Mouse (Mus musculus) 3T3-L1 (cell line): ENCODE data around the gene Smg6.

Experiments used
- DNase-seq: peaks from one replicate; pipeline ENCODE4 v3.0.0-alpha.2; 2015; ENCODE audit warnings: low read depth, low spot score

Smg6 gene

GRCm38 (mm10) chr11:75190905-75191441 lies 265.4 kb downstream of the Smg6 start, which contains the start of gene Dph1:
TSS of gene Dph1 (minus strand) at chr11:75191241.
- no peak for DNase-seq

DNA sequence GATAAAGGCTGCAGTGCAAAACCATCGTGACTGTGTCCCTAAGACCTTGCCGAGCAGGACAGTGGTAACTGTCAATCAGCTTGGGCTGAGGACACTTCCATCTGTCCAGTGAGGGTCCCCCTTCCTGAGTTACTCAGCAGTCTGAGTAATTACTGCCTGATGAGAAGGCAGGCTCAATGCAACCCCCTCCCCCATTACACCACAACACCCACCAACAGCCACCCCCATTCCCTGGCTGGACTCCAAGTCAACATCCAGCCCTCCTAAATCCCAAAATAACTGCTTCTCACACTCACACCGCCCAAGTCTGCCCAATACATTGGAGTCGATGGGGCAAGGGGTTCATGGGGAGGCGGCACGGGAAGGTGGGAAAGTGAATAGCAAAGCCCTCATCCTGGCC lies 266.2 kb downstream of the Smg6 start:
- DNase-seq, result no peak

GRCm38 (mm10) chr11:75192336-75193214 lies 267.0 kb downstream of the Smg6 start:
- peak; percentile 85 for DNase-seq

DNA sequence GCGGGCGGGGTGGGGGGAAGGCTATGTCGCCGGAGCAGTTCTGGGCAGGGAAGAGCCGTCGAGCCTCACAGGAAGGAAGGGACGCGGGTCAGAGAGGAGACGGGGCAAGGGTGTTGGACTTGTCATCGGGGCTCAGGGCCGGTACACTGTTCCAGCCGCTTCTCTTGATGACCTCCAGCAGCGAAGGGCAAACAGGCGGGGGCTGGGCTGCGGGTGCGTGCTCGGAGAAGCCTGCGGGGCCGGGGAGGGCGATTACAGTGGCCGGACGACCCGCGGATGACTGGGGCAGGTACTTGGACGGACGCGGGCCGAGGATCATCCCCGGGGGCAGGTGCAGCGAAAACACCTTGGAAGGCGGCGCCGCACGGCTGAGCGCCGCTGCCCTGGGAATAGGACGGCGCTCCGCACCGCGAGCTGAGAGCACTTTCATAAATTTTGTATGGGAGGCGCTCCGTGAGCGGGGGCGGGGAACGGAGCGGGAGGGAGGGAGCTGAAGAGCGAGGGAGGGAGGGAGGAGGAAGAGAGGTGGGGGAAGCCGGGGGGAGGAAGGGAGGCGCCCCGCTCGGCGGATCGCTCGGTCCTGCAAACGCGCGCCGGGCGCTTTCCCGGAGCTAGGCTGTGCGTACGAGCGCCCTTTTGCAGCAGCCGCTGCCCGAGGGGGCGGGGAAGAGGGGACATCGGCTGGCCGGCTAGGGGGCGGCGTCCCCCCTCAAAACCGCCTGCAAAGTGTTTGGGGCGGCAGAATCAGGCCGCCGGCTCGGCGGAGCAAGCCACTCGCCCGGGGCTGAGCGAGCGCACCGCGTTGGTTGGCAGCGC lies 267.8 kb downstream of the Smg6 start, which contains the start of gene Rtn4rl1:
Gene Rtn4rl1 (plus strand): TSS at position 528 of the 816 bp plus-strand sequence.
- no peak for DNase-seq

DNA sequence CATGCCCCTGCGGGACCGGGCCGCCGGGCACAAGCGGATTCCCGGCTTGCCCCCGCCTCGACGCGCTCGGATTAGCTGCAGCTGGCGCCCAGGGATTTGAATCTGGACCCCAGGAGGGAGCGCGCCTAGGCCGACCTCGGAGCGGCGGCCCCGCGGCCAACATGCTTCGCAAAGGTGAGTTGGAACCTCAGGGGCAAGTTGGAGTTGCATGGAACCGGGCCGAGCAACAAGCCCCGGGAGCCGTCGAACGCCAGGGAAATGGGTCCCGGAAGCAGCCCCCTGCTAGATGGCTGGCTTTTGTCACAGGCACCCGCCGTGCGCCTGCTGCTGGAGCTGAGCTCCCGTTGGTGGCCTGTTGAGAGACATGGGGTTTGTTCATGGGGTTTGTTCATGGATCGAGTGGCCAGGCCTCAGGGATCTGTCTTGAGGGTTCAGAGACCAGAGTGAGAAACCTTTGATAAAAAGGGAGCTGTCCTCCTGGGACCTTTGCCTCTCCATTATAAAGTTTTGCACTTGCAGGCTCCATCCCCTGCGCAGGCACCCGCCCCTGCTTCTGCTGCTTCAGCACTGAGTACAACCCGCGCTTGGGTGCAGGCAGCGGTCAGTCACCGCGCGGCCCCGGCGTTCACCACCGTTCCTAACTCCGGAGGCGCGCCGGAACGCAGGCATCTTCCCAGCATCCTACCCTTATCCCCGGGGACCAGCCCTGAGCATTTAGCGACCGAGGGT lies 268.7 kb downstream of the Smg6 start:
- no peak for DNase-seq

DNA sequence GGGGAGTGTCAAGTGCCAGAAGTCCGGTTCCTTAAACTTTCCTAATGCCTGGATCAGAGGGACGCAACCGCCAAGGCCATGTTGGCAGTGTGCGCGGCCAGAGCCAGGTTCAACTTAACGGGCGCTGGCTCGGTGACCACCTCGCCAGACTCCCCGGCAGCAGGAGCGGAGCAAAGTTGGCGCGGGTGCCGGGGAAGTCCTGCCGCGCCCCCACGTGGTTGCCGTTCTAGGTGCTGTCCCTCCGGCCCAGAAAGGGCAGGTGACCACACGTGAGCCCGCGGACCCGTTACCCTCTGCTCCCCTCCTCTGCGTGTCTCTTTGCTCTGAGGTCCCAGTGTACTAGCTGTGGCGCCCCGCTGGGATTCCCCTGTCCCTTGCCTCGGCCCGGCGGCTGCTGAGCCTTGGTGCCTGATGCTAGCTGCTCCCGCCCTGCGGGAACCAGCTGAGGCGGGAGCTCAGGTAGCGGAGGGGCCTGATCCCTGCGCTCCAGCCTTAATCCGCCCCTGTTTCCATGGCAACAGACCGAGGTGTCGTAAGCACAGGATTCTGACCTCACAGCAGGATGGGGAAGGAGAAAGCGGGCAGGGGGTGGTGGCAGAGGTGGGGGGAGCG lies 269.3 kb downstream of the Smg6 start:
- DNase-seq, result no peak

GRCm38 (mm10) chr11:75196131-75196530 lies 270.5 kb downstream of the Smg6 start:
- DNase-seq, result no peak

DNA sequence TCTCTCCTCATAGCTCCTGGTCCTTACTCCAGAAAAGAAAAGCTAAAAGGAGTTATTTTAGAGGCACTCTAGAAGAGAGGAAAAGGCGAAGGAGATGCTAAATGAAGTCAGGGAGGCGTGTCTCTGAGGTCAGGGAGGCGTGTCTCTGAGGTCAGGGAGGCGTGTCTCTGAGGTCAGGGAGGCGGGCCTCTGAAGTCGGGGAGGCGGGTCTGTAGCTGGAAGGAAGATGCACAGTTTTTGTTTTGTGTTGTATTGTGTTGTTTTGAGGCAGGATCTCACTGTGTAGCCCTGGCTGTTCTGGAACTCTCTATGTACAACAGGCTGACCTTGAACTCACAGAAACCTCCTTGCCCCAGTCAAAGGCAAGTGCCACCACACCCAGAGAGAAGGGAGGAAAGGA lies 272.3 kb downstream of the Smg6 start:
- no peak for DNase-seq

DNA sequence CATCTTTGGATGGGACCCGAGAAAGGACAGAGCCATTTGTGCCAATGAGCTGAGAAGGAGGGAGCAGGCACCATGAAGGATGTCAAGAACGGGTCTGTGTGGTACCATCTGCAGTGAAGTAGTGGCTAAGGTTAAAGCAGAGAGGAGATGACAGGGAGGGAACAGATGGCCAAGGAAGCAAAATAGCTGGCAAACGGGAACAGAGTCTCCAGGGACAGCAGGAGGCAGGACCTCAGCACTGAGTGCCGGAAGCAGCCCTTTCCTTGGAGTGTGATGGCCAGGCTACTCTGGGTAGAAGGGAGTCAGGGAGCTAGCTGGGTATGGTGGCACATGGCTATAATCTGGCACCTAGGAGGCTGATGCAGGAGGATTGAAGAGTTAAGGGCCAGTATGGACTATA lies 273.2 kb downstream of the Smg6 start:
- no peak for DNase-seq

- DNase-seq, result peak; percentile 38
Observed at GRCm38 (mm10) chr11:75199951-75200350, 274.3 kb downstream of the Smg6 start.

GRCm38 (mm10) chr11:75200935-75201334 lies 275.3 kb downstream of the Smg6 start:
- no peak for DNase-seq

DNA sequence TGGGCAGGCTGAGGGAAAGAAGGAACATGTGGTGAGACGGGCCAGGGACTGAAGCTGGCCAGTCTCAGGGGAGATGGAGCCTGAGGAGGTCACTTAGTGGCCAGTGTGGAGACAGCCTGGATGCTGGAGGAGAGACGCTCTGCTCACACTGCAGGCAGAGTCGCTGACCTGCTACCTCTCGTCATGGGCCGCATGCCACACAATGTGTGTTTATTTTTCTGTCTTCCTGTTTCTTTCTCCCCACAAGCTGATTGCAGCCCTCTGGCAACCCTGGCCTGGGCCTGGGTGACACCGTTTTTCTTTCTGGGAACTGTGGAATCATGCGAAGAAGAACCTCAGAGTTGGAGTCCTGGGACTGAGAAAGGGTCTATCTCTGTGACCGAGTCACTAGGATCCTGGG lies 276.1 kb downstream of the Smg6 start:
- no peak for DNase-seq

DNA sequence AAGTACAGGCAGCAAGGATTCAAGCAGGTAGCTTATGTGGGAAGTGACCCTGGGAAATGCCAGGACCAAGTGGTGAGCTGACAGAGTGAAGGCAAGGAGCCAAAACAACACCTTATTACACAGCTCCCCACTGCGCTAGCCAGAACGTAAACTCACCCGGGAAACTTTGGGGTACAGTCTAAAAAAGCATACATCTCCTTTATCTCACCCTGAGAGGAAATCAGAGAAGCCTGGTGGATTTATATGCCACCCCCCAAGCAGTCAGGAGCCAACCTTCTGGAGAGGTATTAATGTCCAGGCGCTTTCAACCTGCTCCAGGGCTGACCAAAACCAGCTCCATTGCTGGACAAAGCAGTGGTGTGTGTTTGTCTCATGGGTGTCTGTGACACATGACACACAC lies 278.3 kb downstream of the Smg6 start:
- no peak for DNase-seq

DNA sequence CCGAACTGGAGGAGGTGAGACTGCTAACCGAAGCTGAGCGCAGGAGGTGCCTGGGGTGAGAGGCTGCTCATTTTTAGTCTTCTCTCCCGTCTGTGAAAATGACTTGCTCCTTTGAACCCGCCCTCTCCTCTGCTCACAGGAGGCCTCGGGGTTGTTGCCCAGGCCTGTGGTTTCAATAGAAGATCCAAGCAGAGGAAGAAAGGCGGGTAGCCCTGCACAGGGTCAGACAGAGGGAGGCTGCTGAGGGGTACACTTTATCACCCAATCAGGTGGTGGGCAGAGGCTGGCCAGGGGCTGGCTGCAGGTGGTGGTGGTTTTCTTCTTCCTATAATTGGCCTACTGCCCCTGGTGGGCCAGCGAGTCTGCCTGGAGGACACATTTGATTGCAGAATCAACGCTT lies 278.8 kb downstream of the Smg6 start:
- DNase-seq, result no peak

DNA sequence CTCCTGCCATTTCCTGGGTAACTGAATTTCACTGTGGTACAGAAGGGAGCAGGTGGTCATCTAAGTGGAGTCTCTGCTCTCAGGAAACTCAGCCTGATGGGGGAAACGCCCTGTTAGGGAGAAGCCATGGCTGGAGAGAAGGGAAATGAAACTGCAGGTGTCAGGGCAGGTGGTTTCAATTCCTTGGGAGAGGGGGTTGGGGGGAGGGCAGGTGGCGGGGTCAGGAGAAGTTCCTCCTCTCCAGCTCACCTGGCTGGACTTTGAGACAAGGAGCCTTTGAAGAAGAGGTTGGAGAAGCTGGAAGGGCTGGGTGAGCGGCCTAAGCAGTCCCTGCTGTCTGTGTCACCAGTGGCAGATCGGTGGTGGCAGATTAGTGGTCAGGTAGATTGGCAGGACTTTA lies 280.7 kb downstream of the Smg6 start:
- DNase-seq, result no peak

GRCm38 (mm10) chr11:75209363-75209762 lies 283.7 kb downstream of the Smg6 start:
- no peak for DNase-seq

DNA sequence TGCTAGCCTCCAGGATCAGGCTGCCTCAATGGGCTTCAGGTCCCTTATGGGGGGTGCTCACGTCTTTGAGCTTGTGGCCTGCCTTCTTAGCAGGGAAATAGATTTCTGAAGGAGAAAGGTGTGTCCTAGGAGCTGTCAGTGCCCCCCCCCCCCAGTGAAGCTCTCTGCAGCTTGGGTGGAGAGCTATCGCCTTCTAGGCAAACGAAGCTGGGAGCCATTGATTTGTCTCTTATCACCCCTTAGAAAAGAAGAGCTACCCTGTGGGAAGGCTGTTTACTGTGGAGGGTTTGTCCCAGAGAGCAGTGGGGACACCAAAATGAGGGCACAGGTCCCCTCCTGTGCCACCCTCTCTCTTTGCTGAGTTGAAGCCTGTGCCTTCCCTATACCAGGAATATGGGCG lies 284.5 kb downstream of the Smg6 start:
- DNase-seq, result no peak

- no peak for DNase-seq
Observed at GRCm38 (mm10) chr11:75210755-75211154, 285.1 kb downstream of the Smg6 start.

DNA sequence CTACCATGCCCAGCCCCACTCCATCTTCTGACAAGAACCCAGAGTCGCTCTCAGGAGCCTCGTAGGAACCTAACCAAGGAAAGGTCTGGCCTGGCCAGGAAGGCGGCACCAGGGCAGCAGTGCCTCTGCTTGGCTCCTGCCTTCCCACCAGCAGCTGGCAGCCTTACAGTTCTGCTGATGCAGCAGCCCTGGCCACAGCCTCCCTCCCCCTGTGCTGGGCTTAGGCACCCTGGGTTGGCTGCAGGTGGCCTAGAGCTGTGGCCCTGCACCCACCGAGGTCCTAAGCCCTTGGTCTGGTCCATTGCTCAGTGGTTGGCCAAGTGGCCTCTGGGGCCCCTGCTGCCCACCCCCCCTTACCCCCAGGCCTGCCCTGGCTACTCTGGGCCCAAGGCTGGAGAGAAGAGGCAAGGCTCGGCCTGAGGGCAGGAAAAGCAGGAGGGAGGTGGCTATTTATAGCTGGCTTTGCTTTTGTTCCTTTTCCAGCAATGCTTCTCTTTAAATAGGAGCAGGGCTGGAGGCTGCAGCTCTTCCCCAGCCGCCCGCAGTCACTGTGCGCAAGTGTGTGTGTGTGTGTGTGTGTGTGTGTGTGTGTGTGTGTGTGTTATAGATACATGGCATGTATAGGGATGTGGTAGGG lies 286.5 kb downstream of the Smg6 start:
- DNase-seq, result peak; percentile 33

DNA sequence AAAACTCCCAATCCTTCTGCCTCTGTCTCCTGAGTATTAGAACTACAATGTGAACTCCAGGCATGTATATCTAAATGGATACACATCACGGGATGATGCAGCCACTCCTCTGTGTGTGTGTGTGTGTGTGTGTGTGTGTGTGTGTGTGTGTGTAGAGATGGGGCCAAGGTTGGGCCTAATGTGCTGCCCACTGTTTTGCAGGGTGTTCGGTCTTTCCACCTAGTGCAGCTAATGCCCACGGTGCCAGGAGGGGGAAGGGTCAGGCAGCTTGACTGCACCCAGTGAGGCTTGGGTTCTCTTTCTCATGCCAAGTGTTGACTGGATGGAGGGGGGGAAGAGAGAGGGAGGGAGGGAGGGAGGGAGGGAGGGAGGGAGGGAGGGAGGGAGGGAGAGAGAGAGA lies 287.3 kb downstream of the Smg6 start:
- no peak for DNase-seq
